Mouse (Mus musculus): ENCODE measurements around the gene Scd2. TPM values are rescaled to one million over a fixed set of nuclear protein-coding genes. Genes with fewer than 3 reads are reported as not detected.

The Scd2 gene
- polyA plus RNA-seq, 1 experiment from 2014 or later = 470 TPM

Small RNA genes lying within 50 kb of the gene (microRNA-seq; reads per million reads assigned to microRNA genes)
- not detected for gene Mir5114

Other genes with a start within 250 kb of the Scd2 start
- gene Erlin1, start 223.9 kb upstream of the Scd2 start, polyA plus RNA-seq (2016; fragmentation: Nextera tagmentation; extraction: Ambion mirVana) = 21.0 and 22.4 TPM in 2 replicates
- 65.1 and 70.9 TPM in 2 replicates for gene Chuk, start 186.2 kb upstream of the Scd2 start, polyA plus RNA-seq (2016; fragmentation: Nextera tagmentation; extraction: Ambion mirVana)
- 47.5 and 49.0 TPM in 2 replicates for gene Cwf19l1, start 157.8 kb upstream of the Scd2 start, polyA plus RNA-seq (2016; fragmentation: Nextera tagmentation; extraction: Ambion mirVana)
- 123 TPM in 2 replicates for gene Bloc1s2, start 147.2 kb upstream of the Scd2 start, polyA plus RNA-seq (2016; fragmentation: Nextera tagmentation; extraction: Ambion mirVana)
- gene Pkd2l1, start 101.2 kb upstream of the Scd2 start, polyA plus RNA-seq (2016; fragmentation: Nextera tagmentation; extraction: Ambion mirVana) = 0.19 and 0.36 TPM in 2 replicates
- gene Scd3, start 90.4 kb upstream of the Scd2 start, polyA plus RNA-seq (2016; fragmentation: Nextera tagmentation; extraction: Ambion mirVana) = 0.77 and 1.00 TPM in 2 replicates
- 0.15 and 0.29 TPM in 2 replicates for gene Scd4, start 39.4 kb downstream of the Scd2 start, polyA plus RNA-seq (2016; fragmentation: Nextera tagmentation; extraction: Ambion mirVana)
- gene Scd1, start 114.2 kb downstream of the Scd2 start, polyA plus RNA-seq (2016; fragmentation: Nextera tagmentation; extraction: Ambion mirVana) = 10.6 and 10.8 TPM in 2 replicates
- gene Wnt8b, start 199.8 kb downstream of the Scd2 start, polyA plus RNA-seq (2016; fragmentation: Nextera tagmentation; extraction: Ambion mirVana) = 24.4 and 36.8 TPM in 2 replicates